Mouse (Mus musculus): ENCODE data around the gene Nhej1. TPM values are rescaled to one million over a fixed set of nuclear protein-coding genes. Genes with fewer than 3 reads are reported as not detected.

Gene Nhej1
- polyA plus RNA-seq, 1 experiment = 1.3 TPM

- Histone ChIP-seq H3K4me1 (ENCODE audit: control insufficient read depth, insufficient read depth, insufficient read length) (no peaks in the 10 kb centered on the region), H3K27me3 (ENCODE audit: control insufficient read depth, insufficient read depth, low read length) (no peaks in the 10 kb centered on the region), H3K27ac (ENCODE audit: insufficient read depth, low read length) (no peak overlapping the region), H3K36me3 (ENCODE audit: control insufficient read depth, insufficient read depth, low read length) (no peaks in the 10 kb centered on the region), H3K4me3 (ENCODE audit: extremely low read depth, insufficient read depth, insufficient read length) (no peak overlapping the region)
- no peak for TF ChIP-seq CTCF (IDR thresholded peaks at IDR 0.05; ENCODE audit: extremely low read depth, insufficient read depth, insufficient read length, insufficient replicate concordance)
- no peak for TF ChIP-seq POLR2A (IDR thresholded peaks at IDR 0.05; ENCODE audit: low read depth, low read length)
- WGBS = 50% methylated on average over 3 of the region's 3 CpGs
- DNase-seq (ENCODE audit: low read depth in 1 of 2, low spot score in 2 of 2) = no peak
These were observed 30.8 kb upstream of the Nhej1 start for GRCm38 (mm10) chr1:75155837-75156236.

GRCm38 (mm10) chr1:75148727-75149126 is 23.7 kb upstream of the Nhej1 start:
- H3K36me3 ChIP-seq (ENCODE audit: control insufficient read depth, insufficient read depth, low read length) = peaks cover 36% of the 10 kb centered on the region
- DNase-seq (ENCODE audit: low read depth in 1 of 2, low spot score in 2 of 2) = no peak
- H3K27me3 ChIP-seq (ENCODE audit: control insufficient read depth, insufficient read depth, low read length) = no peaks in the 10 kb centered on the region
- H3K4me1 ChIP-seq (ENCODE audit: control insufficient read depth, insufficient read depth, insufficient read length) = no peaks in the 10 kb centered on the region
- H3K27ac ChIP-seq (ENCODE audit: insufficient read depth, low read length) = no peak overlapping the region
- no peak overlapping the region for H3K4me3 ChIP-seq (ENCODE audit: extremely low read depth, insufficient read depth, insufficient read length)
- WGBS = 91% methylated on average over 4 of the region's 4 CpGs
- TF ChIP-seq CTCF (IDR thresholded peaks at IDR 0.05; ENCODE audit: extremely low read depth, insufficient read depth, insufficient read length, insufficient replicate concordance) (no peak), POLR2A (IDR thresholded peaks at IDR 0.05; ENCODE audit: low read depth, low read length) (no peak)

GRCm38 (mm10) chr1:75147411-75148135 is 22.6 kb upstream of the Nhej1 start:
- 91% methylated on average over 7 of the region's 7 CpGs for WGBS

GRCm38 (mm10) chr1:75145589-75145988 is 20.6 kb upstream of the Nhej1 start:
- peaks cover 3% of the 10 kb centered on the region for H3K4me1 ChIP-seq (ENCODE audit: control insufficient read depth, insufficient read depth, insufficient read length)
- H3K27me3 ChIP-seq (ENCODE audit: control insufficient read depth, insufficient read depth, low read length) = no peaks in the 10 kb centered on the region
- peaks cover 36% of the 10 kb centered on the region for H3K36me3 ChIP-seq (ENCODE audit: control insufficient read depth, insufficient read depth, low read length)
- WGBS = 95% methylated on average over 3 of the region's 3 CpGs
- H3K4me3 ChIP-seq (ENCODE audit: extremely low read depth, insufficient read depth, insufficient read length) = no peak overlapping the region
- no peak for TF ChIP-seq CTCF (IDR thresholded peaks at IDR 0.05; ENCODE audit: extremely low read depth, insufficient read depth, insufficient read length, insufficient replicate concordance)
- no peak for TF ChIP-seq POLR2A (IDR thresholded peaks at IDR 0.05; ENCODE audit: low read depth, low read length)
- no peak overlapping the region for H3K27ac ChIP-seq (ENCODE audit: insufficient read depth, low read length)
- DNase-seq (ENCODE audit: low read depth in 1 of 2, low spot score in 2 of 2) = no peak

More at GRCm38 (mm10) chr1:75147411-75148135, 22.6 kb upstream of the Nhej1 start:
- no peak for DNase-seq (ENCODE audit: low read depth in 1 of 2, low spot score in 2 of 2)
- H3K27ac ChIP-seq (ENCODE audit: insufficient read depth, low read length) = no peak overlapping the region
- H3K4me3 ChIP-seq (ENCODE audit: extremely low read depth, insufficient read depth, insufficient read length) = no peak overlapping the region
- TF ChIP-seq CTCF (IDR thresholded peaks at IDR 0.05; ENCODE audit: extremely low read depth, insufficient read depth, insufficient read length, insufficient replicate concordance) (no peak), POLR2A (IDR thresholded peaks at IDR 0.05; ENCODE audit: low read depth, low read length) (no peak)
- H3K27me3 ChIP-seq (ENCODE audit: control insufficient read depth, insufficient read depth, low read length) = no peaks in the 10 kb centered on the region
- H3K36me3 ChIP-seq (ENCODE audit: control insufficient read depth, insufficient read depth, low read length) = peaks cover 36% of the 10 kb centered on the region
- H3K4me1 ChIP-seq (ENCODE audit: control insufficient read depth, insufficient read depth, insufficient read length) = no peaks in the 10 kb centered on the region; the same call in none of the 2 replicates

- Histone ChIP-seq H3K36me3 (ENCODE audit: control insufficient read depth, insufficient read depth, low read length) (peaks cover 39% of the 10 kb centered on the region), H3K4me3 (ENCODE audit: extremely low read depth, insufficient read depth, insufficient read length) (peak within 1 kb of the TSS; percentile 86), H3K4me1 (ENCODE audit: control insufficient read depth, insufficient read depth, insufficient read length) (peaks cover 4% of the 10 kb centered on the region), H3K27me3 (ENCODE audit: control insufficient read depth, insufficient read depth, low read length) (no peaks in the 10 kb centered on the region), H3K27ac (ENCODE audit: insufficient read depth, low read length) (peak within 1 kb of the TSS; percentile 99)
- under 1% methylated on average over 87 of the region's 91 CpGs for WGBS
- DNase-seq (ENCODE audit: low read depth in 1 of 2, low spot score in 2 of 2) = peak; percentile 91 to 94
- TF ChIP-seq CTCF (IDR thresholded peaks at IDR 0.05; ENCODE audit: extremely low read depth, insufficient read depth, insufficient read length, insufficient replicate concordance) (peak; percentile 54), POLR2A (IDR thresholded peaks at IDR 0.05; ENCODE audit: low read depth, low read length) (peak; percentile 81)
These were observed 17.6 kb upstream of the Nhej1 start, which contains the start of the genes Cnppd1 and Retreg2 for GRCm38 (mm10) chr1:75142301-75143261. TSS of gene Cnppd1 (minus strand) at chr1:75142711. TSS of gene Retreg2 (plus strand) at chr1:75142778.

GRCm38 (mm10) chr1:75141486-75142190 is 16.6 kb upstream of the Nhej1 start:
- TF ChIP-seq POLR2A (IDR thresholded peaks at IDR 0.05; ENCODE audit: low read depth, low read length) (peak; percentile 92), CTCF (IDR thresholded peaks at IDR 0.05; ENCODE audit: extremely low read depth, insufficient read depth, insufficient read length, insufficient replicate concordance) (no peak)
- peaks cover 37% of the 10 kb centered on the region for H3K36me3 ChIP-seq (ENCODE audit: control insufficient read depth, insufficient read depth, low read length)
- H3K4me3 ChIP-seq (ENCODE audit: extremely low read depth, insufficient read depth, insufficient read length) = peak overlapping the region; percentile 86
- H3K27ac ChIP-seq (ENCODE audit: insufficient read depth, low read length) = peak overlapping the region; percentile 99
- under 1% methylated on average over 53 of the region's 53 CpGs for WGBS
- peak; percentile 54 to 73 for DNase-seq (ENCODE audit: low read depth in 1 of 2, low spot score in 2 of 2)
- H3K27me3 ChIP-seq (ENCODE audit: control insufficient read depth, insufficient read depth, low read length) = no peaks in the 10 kb centered on the region
- H3K4me1 ChIP-seq (ENCODE audit: control insufficient read depth, insufficient read depth, insufficient read length) = peaks cover 4% of the 10 kb centered on the region

Data from spleen, adult 2 months (tissue).